Mouse (Mus musculus) ovary, adult 18-20 months (tissue): ENCODE results near the gene Tstd2.

Experiments used
- DNase-seq: peaks from one replicate; pipeline ENCODE4 v3.0.0; 2022; ENCODE audit warnings: low spot score, mixed read lengths

Gene Tstd2

DNA sequence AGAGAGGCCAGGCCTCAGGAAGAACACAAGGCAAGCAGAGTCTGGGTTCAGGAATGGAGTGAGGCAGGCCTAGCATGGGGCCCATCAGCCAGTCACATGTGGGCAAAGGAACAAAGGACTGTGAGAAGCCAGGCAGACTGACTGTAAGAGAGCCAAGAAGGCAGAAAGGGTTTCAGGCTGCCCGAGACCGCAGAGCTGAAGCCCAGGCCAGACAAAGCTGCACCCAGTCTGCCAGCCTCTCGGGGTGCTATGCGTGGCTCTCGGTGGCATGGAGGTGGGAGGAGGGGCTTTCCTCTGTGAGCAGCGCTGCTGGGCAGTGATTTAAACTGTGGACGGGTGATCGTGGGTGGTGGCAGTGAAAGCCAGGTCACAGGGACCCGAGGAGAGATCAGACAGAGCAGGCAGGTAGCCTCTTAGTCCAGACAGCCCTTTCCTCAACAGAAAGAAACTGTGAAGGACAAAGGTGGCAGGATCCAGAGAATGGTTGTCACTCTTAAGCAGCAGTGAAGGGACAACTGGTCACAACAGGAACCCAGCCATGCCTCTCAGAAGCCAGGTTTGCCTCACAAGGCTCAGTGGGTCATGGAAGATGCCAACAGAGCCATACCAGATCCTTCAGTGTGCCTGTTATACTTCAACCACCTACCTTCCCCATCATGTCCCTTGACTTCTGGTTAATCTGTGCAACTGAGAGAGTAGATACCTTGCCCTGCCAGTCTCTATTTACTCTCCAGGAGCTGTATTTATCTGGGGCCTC lies 53.9 kb downstream of the Tstd2 start:
- DNase-seq = no peak

- DNase-seq = no peak
These were observed 55.9 kb downstream of the Tstd2 start for GRCm38 (mm10) chr4:46082555-46082954.

DNA sequence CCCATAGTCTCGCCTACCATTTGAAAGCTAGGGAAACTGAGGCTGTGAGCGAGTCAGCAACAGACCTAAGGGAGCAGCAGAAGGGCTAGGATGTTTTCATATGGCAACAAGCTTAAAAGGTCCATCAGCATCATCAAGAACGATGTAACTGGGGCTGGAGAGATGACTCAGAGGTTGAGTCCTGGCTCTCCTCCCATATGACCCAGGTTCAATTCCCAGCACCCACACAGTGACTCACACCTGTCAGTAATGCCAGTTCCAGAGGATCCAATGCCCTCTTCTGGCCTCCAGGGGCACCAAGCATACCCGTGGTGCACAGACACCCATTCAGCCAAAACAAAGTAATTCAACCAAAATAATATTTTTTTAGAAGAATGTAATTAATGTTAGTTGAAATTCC lies 58.2 kb downstream of the Tstd2 start:
- DNase-seq = no peak

GRCm38 (mm10) chr4:46076892-46077291 lies 61.6 kb downstream of the Tstd2 start:
- DNase-seq = no peak

GRCm38 (mm10) chr4:46075664-46076063 lies 62.8 kb downstream of the Tstd2 start:
- no peak for DNase-seq

- DNase-seq = no peak
These were observed 64.8 kb downstream of the Tstd2 start for GRCm38 (mm10) chr4:46073736-46074135.

DNA sequence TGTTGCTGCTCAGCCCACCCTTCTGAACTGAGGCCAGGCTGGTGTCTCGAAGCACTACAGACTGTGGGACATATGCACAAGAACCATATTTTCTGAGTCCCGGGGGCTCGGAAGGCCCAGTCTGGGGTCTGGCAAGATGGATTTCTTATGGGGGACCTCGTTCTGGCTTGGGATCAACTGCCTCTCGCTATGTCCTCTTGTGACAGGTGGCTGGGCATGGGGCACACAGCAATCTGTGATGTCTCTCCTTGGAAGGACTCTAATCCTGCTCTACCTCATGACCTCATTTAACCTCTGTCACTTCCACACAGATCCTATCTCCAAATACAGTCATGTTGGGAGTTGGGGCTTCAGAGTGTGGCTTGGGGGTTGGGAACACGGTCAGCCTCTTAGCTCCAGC lies 65.9 kb downstream of the Tstd2 start:
- no peak for DNase-seq

DNA sequence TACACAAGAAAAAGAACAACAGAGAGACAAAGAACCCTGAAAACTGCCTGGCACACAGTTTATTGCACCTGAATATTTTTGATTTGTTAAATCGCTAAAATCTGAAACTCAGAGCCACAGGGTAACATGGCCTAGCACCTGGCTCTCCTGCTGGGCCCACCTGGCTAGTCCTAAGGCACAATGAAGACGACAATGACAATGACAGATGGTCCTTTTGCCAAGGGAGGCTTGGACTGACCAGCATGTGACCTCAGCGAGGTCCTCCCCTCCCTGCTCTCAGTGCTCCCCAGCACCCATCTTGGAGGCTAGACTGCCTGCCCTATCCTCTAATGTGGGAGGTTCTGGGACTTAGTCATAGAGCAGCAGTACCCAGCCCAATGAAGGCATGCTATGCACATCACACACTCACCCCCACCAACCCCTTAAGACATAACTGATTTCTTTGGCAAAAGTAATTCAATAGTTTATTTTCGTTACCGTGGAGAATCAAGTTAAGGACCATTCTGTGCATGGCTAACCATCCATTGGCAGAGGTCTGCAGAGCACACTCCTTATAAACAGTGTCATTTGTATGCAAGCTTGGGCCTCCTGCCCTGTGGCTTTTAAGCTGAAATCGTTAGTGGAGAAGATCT lies 68.5 kb downstream of the Tstd2 start:
- no peak for DNase-seq

GRCm38 (mm10) chr4:46068573-46068972 lies 69.9 kb downstream of the Tstd2 start:
- no peak for DNase-seq

- no peak for DNase-seq
These were observed 70.4 kb downstream of the Tstd2 start for GRCm38 (mm10) chr4:46068060-46068459.

DNA sequence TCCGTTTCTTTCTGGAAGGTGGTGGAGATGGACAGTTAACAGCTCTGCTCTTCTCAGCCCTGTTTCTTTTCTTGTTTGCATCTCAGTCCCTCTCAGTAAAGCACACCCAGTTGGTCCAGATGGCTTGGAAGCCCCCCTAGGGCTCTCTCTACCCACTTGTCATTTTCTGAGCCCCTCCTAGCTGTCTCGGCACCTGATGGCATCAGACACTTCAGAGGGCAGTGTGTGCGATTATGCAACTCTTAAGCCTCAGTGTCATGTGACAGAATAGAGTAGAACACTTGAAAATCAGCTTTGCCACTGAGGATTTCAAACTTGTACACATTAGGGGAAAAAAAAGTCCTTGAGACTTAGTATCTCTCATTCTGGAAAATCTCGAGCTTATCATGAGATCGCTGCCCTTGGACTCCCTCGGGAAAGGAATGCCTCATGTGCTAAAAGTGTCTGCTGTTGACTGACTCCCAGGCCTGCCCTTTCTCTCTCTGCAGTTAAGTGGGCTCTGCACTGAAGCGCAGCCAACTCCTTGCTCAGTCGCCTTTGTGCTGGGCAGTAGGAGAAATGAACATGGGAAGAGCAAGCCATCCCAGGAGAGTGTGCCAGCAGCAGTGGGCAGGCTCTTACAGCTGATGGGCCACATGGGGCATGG lies 72.7 kb downstream of the Tstd2 start:
- peak; percentile 43 for DNase-seq

DNA sequence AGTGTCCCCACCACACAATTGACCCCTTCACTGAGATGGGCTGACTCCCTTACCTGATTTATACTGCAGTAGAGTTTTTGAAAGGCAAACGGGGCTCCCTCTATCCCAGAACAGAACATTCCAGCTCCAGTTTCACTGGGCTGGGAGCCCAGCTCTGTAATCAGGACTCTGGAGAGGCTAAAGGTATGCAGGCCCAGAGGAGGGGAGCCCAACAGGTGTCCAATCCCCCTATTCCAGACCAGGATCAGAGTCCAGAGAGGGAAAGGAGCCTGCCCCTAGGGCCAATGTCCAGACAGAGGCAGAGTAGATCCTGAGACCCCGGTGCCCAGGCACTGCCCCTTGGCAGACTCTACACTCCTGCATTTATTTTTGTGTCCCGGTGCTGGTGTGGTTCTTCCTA lies 73.5 kb downstream of the Tstd2 start:
- no peak for DNase-seq
